Mouse (Mus musculus) MEL (cell line): Measurements from ENCODE around the gene Kcnj9.

ENCODE experiments used
- CTCF ChIP-seq, 3 experiments: IDR thresholded peaks in 2 of 3; conservative IDR thresholded peaks in 1 of 3; 2 replicates each; pipeline ENCODE4 v1.5.1; 2011 to 2012; ENCODE audit warnings: low read length in 3 of 3, low read depth in 2 of 3, mild to moderate bottlenecking in 2 of 3, improper control_type of control experiment in 1 of 3, inconsistent platforms in 1 of 3, mixed read lengths in 1 of 3, moderate library complexity in 1 of 3; ENCODE audit not compliant: control insufficient read depth in 1 of 3, insufficient read depth in 1 of 3, poor library complexity in 1 of 3, severe bottlenecking in 1 of 3
- TAL1 ChIP-seq: IDR thresholded peaks from 2 replicates; pipeline ENCODE4 v1.6.1; 2012; ENCODE audit warnings: mild to moderate bottlenecking, inconsistent platforms, low read length, moderate library complexity, mixed read lengths
- TCF12 ChIP-seq: IDR thresholded peaks from 2 replicates; pipeline ENCODE4 v1.6.1; 2014; ENCODE audit warnings: low read depth, mild to moderate bottlenecking, inconsistent platforms, low read length, improper control_type of control experiment, moderate library complexity
- ZC3H11A ChIP-seq: IDR thresholded peaks from 2 replicates; pipeline ENCODE4 v1.6.1; 2012; ENCODE audit warnings: low read depth, mild to moderate bottlenecking, inconsistent platforms, low read length, improper control_type of control experiment

DNA sequence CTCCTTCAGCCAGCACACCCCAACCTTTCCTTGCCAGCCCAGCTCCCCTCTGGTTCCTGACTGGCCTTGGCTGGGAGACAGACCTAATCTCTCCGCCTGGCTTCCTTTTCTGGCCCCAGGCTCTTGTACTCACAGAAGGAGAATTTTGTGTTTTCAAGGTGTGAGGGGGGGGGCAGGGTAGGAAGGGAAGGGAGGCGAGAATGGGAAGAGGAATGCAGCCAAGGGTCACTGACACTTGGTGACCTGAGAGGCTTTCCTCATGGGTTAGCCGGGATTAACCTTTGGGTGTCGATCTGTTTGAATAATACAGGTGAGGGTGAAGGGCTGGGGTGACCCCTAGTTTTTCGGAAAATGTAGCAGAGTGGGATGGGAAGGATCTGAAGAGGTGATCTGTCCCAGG lies 55.0 kb downstream of the Kcnj9 start:
- no peak for TF ChIP-seq TCF12
- no peak for TF ChIP-seq CTCF (IDR thresholded peaks at IDR 0.05 in 2 of 3, conservative IDR thresholded peaks at IDR 0.05 in 1 of 3; ENCODE audit: control insufficient read depth in 1 of 3, insufficient read depth in 1 of 3, low read depth in 2 of 3, low read length in 3 of 3, poor library complexity in 1 of 3, severe bottlenecking in 1 of 3)
- TF ChIP-seq TAL1 = no peak
- TF ChIP-seq ZC3H11A = no peak
